Mouse (Mus musculus) layer of hippocampus, adult 9-11 months (tissue): ENCODE data around the gene Sun1.
A peak's percentile ranks its signal among the peaks of the same experiment; 100 is the strongest.

Source experiments
- DNase-seq: peaks from one replicate; pipeline ENCODE4 v3.0.0; 2022

Sun1 gene

DNA sequence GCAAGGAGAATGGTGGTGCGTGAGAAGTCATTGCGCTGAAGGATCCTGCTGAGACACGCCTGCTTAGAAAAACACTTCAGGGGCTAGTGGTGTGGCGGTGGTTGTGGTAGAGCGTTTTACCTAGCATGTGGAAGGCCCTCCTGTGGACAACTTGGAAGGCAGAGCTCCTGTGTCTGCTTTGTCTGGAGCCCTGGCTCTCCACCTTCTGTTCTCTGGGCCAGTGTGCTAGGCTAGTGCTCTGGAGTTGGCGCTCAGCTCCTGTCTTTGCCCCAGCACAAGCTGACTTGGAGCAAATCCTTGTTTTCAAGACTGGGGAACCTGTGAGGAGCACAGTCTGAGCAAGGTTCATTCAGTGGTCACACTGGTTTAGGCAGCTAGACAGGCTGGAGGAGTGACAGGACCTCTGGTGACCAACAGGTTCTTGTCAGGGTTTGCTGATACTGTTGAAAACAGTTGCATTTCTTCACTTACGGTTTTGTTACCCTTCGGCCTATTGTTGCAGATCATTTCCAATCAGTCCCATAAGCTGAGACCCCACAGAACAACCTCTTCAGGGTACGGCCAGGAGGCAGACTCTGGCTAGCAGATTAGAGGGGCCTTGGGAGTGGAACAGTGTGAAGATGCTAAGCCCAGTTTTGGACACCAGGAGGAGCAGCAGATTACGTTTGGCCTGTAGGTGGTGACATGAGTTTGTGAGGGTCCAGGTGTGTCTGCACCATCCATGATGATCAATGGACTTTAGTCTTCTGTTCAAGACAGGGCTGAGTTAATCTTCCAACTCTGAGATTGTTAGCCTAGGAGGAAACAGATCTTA is 8.6 kb downstream of the Sun1 start:
- DNase-seq = no peak

- DNase-seq = no peak
Observed at GRCm38 (mm10) chr5:139209685-139210026, 9.2 kb downstream of the Sun1 start.

GRCm38 (mm10) chr5:139211737-139212385 is 11.4 kb downstream of the Sun1 start:
- no peak for DNase-seq

DNA sequence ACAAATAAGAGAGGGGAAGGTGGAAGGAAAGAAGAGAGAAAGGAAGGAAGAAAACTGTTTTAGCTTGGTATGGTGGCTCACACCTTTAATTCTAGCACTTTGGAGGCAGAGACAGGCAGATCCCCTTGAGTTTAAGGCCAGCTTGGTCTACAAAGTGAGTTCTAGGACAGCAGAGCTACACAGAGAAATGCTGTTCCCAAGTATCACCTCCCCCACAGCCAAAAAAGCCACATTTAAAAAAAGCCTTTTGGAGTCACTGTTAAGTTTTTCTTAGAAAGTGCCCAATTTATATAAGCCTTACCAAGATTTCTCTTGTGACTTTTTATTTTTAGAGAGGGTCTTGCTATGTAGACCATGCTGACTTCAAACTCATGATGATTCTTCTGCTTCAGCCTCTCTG is 13.9 kb downstream of the Sun1 start:
- no peak for DNase-seq

DNA sequence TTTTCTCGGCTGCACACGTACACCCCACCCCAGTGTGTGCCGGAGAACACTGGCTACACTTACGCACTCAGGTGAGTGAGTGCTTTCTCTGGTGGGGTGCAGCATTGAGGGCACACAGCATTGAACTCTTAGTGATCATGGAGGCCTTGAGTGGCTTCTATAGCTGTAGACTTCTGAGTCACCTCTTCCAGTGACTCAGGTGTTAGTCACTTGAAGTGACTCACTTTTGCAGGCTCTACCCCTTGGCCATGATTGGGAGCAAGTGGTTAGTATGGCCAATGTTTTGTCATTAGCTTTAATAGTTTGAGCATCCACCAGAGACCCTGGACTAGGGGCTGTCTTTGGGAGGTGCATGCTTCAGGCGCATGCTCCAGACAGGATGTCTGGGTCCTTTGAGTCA is 14.7 kb downstream of the Sun1 start:
- DNase-seq = no peak

GRCm38 (mm10) chr5:139216121-139216520 is 15.7 kb downstream of the Sun1 start:
- DNase-seq = no peak

- no peak for DNase-seq
Observed at GRCm38 (mm10) chr5:139216774-139217173, 16.3 kb downstream of the Sun1 start.

GRCm38 (mm10) chr5:139220006-139220515 is 19.6 kb downstream of the Sun1 start:
- DNase-seq = no peak

DNA sequence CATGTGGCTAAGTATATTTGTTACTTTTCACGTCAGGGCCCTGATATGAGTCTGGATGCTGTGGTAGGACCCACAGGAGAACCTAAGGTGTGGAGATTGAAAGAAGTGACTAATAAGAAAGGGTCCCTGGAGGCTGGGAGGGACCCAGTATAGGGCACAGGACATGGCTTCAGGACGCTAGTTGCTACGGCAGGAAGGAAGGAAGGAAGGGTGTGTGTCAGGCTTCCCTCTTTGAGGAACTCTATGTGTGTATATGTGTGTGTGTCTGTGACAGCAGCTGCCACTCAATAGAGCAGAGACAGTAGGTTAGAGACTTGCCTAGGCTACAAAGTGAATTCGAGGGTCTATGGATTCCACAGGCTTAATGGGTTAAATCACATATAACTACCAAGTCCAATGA is 20.2 kb downstream of the Sun1 start:
- no peak for DNase-seq

DNA sequence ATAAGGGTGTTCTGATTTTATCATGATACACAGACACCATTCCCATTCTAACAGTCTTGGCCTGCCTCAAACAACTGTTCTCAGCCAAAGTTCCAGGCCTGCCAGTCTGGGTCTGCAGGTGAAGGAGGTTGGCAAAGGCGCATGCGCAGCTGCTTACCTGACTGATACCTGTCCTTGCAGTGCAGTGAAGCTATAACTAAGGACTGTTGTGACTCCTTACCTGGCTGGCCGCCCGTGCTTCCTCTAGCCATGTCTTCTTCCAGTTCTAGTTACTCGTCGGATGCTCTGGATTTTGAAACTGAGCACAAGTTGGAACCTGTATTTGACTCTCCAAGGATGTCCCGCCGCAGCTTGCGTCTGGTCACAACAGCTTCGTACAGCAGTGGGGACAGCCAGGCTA is 22.9 kb downstream of the Sun1 start:
- DNase-seq = no peak

DNA sequence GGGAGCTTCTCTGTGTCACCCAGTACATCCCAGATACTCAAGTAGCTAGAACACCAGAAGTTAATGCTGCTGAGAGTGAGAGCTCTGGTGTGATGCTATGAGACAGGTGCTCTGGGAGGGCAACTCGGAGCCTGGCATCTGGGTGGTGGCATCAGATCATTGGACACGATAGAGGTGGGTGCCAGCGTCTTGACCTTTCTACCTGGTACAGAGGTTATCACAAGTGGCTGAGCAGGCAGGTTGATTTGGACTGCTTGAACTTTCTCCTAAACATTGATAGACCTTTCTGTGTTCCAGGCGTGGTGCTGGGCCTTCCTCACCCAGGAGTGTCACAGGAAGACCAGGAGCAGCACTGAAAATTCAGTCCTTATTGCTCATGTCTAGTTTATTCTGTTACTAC is 26.8 kb downstream of the Sun1 start:
- DNase-seq = no peak

DNA sequence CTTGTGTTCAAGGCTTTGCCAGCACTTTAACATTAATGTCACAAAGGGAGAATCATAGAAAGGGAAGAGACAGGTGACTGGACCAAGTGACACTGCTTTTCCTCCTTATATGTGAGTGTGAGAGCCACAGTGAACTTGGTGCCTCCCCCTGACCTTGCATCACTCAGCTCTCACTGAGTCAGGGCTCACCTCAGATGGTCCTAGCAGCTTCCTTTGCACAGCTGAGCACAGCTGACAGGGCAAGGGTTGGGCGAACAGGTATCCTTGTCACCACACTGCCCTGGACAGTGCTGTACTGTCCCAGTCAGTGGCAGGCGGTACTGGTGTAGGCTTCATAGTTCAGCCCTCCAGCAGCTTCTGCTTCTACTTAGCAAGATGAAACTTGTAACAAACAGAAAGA is 27.2 kb downstream of the Sun1 start:
- no peak for DNase-seq

GRCm38 (mm10) chr5:139228318-139228717 is 27.9 kb downstream of the Sun1 start:
- DNase-seq = no peak

DNA sequence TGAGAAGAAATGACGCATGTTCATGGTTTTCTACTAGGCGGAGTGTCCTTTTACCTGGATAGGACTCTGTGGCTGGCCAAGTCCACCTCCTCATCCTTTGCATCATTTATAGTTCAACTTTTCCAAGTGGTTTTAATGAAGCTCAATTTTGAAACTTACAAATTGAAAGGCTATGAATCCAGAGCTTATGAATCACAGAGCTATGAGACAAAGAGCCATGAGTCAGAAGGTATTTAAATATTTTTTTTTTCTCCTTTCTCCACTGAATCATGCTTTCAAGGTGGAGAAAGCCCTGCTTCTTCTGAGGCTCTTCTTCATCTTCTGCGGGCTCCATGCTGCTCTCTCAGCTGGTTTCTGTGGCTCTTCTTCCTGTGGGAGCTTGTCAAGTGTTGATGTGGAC is 29.3 kb downstream of the Sun1 start:
- no peak for DNase-seq

GRCm38 (mm10) chr5:139232083-139232482 is 31.6 kb downstream of the Sun1 start:
- no peak for DNase-seq

DNA sequence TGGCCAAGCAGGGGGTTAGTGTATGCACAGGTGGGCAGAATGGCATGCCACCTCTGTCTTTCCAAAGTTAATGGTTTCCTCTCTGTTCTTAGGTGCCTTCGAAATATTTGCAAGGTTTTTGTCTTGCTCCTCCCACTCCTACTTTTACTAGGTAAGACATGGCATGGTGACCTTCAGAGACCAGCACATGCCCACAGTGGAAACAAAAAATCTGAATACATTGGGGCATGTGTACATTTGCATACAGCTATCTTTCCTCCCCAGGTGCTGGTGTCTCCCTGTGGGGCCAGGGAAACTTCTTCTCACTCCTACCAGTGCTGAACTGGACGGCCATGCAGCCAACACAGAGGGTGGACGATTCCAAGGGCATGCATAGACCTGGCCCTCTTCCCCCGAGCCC is 34.0 kb downstream of the Sun1 start:
- DNase-seq = no peak

GRCm38 (mm10) chr5:139237436-139237835 is 37.0 kb downstream of the Sun1 start:
- DNase-seq = no peak

GRCm38 (mm10) chr5:139241022-139241761 is 40.8 kb downstream of the Sun1 start:
- DNase-seq = peak; percentile 59

- no peak for DNase-seq
Observed at GRCm38 (mm10) chr5:139243384-139243783, 42.9 kb downstream of the Sun1 start.

DNA sequence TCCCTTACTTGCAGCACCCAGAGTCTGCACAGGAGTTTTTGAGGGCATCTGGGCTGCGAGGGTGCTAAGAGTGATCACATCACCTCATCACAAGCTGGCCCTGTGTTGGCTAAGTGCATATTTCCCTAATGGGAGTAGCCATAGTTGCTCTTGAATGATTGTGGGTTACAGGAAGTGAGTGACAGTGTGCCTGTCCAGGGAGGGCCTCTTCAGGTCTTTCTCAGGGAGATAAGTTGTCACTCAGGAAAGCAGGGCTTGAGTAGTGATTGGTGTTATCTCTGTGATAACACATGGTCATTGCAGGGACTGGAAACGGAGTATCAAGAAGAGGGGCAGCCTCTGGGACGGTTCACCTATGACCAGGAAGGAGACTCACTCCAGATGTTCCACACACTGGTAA is 47.3 kb downstream of the Sun1 start:
- no peak for DNase-seq

- no peak for DNase-seq
Observed at GRCm38 (mm10) chr5:139248846-139249245, 48.4 kb downstream of the Sun1 start.

DNA sequence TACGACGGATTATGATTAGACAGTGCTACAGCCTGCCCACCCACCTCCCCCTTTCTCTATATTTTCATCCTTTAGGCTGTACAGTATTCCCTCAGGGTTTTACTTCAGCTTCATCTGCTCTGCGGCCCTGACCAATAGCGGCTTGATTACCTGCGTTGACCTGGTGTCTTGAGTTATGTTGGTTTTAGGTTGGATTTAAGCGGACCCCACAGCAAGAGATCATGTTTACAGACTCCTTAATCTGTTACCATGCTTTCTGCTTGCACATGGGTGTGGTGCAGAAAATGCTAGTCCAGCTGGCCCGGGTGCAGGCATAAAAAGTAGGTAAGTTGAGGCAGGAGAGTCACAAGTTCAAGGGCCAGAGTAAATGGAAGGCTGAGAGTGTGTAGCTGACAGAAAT is 50.8 kb downstream of the Sun1 start:
- no peak for DNase-seq

DNA sequence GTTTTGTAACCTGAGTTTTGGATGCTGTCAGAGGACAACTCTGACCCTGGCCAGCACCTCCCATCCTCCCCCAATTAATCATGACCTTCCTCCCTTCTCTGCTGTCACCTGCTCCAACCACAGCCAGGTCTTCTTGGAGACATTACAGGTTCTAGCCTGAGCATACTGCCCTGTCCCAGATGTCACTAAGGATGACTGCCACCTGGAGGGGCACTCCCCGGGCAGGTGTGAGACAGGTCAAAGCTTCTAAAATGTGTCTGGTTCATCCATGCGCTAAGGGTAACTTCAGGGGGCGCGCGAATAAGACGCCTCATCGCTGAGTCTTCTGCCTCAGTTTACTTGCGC is 51.3 kb downstream of the Sun1 start:
- DNase-seq = no peak
